Mouse (Mus musculus) embryonic facial prominence, embryonic 14.5 days (tissue): ENCODE data around the gene Vamp2. TPM values are rescaled to one million over a fixed set of nuclear protein-coding genes. Genes with fewer than 3 reads are reported as not detected.
A peak's percentile ranks its signal among the peaks of the same experiment; 100 is the strongest.

Experiments
- ATAC-seq: fragments of 200-750 bp; cut with Nextera tagmentation; 2 replicates; pipeline ENCODE4 v1.8.0; 2017; ENCODE audit warnings: low read depth, moderate number of reproducible peaks, moderate TSS enrichment
- DNase-seq: peaks from one replicate; pipeline ENCODE4 v3.0.0-alpha.2; 2015; ENCODE audit warnings: low spot score
- H3K27ac ChIP-seq: fragments of 300-500 bp; sonication (generic); replicated peaks from 2 replicates; pipeline ENCODE4 v1.5.1; 2014; ENCODE audit warnings: low read depth, mild to moderate bottlenecking, low read length, moderate library complexity
- H3K27me3 ChIP-seq: fragments of 300-500 bp; sonication (generic); replicated peaks from 2 replicates; pipeline ENCODE4 v1.6.1; 2014; ENCODE audit warnings: low read length; ENCODE audit not compliant: control insufficient read depth, insufficient read depth
- H3K36me3 ChIP-seq: fragments of 300-500 bp; sonication (generic); 2 replicates; pipeline ENCODE4 v1.6.1; 2014; ENCODE audit warnings: low read length, mixed read lengths; ENCODE audit not compliant: control insufficient read depth, insufficient read depth
- H3K4me1 ChIP-seq: fragments of 300-500 bp; sonication (generic); 2 replicates; pipeline ENCODE4 v1.6.1; 2014; ENCODE audit warnings: antibody characterized with exemption, low read length; ENCODE audit not compliant: control insufficient read depth, insufficient read depth
- H3K4me2 ChIP-seq: fragments of 300-500 bp; sonication (generic); 2 replicates; pipeline ENCODE4 v1.6.1; 2014; ENCODE audit warnings: low read depth, mild to moderate bottlenecking, low read length, moderate library complexity, mixed read lengths
- H3K4me3 ChIP-seq: fragments of 300-500 bp; sonication (generic); 2 replicates; pipeline ENCODE4 v1.5.1; 2014; ENCODE audit warnings: low read depth, mild to moderate bottlenecking, low read length
- H3K9ac ChIP-seq: fragments of 300-500 bp; sonication (generic); 2 replicates; pipeline ENCODE4 v1.6.1; 2014; ENCODE audit warnings: low read depth, mild to moderate bottlenecking, low read length, moderate library complexity, mixed read lengths
- H3K9me3 ChIP-seq: fragments of 300-500 bp; sonication (generic); 2 replicates; pipeline ENCODE4 v1.6.1; 2016; ENCODE audit warnings: low read length; ENCODE audit not compliant: control insufficient read depth
- WGBS: fragments of 180-500 bp; shearing (Covaris S2); extraction: QIAGEN DNeasy Blood & Tissue Kit; methylation state at CpG from one replicate; pipeline ENCODE4 v1.1.7; 2014; 5-methylcytosine and 5-hydroxymethylcytosine counted together
- polyA plus RNA-seq: library from polyadenylated mRNA; unstranded; fragments of >200 nt; fragmentation: Nextera tagmentation; extraction: Ambion mirVana; gene quantifications from 2 replicates; pipeline ENCODE4 v1.2.1, GENCODE M21; 2014

The Vamp2 gene
- polyA plus RNA-seq, 1 experiment from 2014 or later: 97.0 TPM

GRCm38 (mm10) chr11:69109032-69109900 is 21.0 kb downstream of the Vamp2 start:
- peaks cover 55% of the 10 kb centered on the region for H3K36me3 ChIP-seq
- H3K27me3 ChIP-seq: no peaks in the 10 kb centered on the region
- DNase-seq (no peak), ATAC-seq (no peak)
- H3K4me3 ChIP-seq: no peak overlapping the region
- H3K27ac ChIP-seq: 0 out of 2 replicates have a peak overlapping the region, but pooled peaks have one; percentile 35
- H3K9ac ChIP-seq: no peak overlapping the region
- peaks cover 10% of the 10 kb centered on the region; the same call in 1 of the 2 replicates for H3K4me1 ChIP-seq
- no peak overlapping the region for H3K4me2 ChIP-seq
- no peaks in the 10 kb centered on the region for H3K9me3 ChIP-seq
- WGBS: 76% methylated on average over 12 of the region's 13 CpGs

GRCm38 (mm10) chr11:69110319-69111046 is 22.2 kb downstream of the Vamp2 start:
- Histone ChIP-seq H3K4me1 (peaks cover 10% of the 10 kb centered on the region; the same call in 1 of the 2 replicates), H3K9ac (peak overlapping the region; percentile 61), H3K9me3 (no peaks in the 10 kb centered on the region), H3K27ac (peak overlapping the region; percentile 35; the same call in 1 of the 2 replicates), H3K4me3 (peak overlapping the region; percentile 47), H3K27me3 (no peaks in the 10 kb centered on the region), H3K36me3 (peaks cover 43% of the 10 kb centered on the region), H3K4me2 (peak overlapping the region; percentile 54)
- ATAC-seq (peak; percentile 84), DNase-seq (peak; percentile 92)
- WGBS: 2% methylated on average over 30 of the region's 30 CpGs

GRCm38 (mm10) chr11:69111051-69111810 is 22.9 kb downstream of the Vamp2 start:
- H3K27ac ChIP-seq: peak overlapping the region; percentile 12; the same call in 1 of the 2 replicates
- 3% methylated on average over 21 of the region's 21 CpGs for WGBS
- peak overlapping the region; percentile 61 for H3K9ac ChIP-seq
- peaks cover 10% of the 10 kb centered on the region; the same call in 1 of the 2 replicates for H3K4me1 ChIP-seq
- H3K4me3 ChIP-seq: peak overlapping the region; percentile 47
- no peaks in the 10 kb centered on the region for H3K27me3 ChIP-seq
- DNase-seq (no peak), ATAC-seq (0 out of 2 replicates have a peak, but pooled peaks have one; percentile 10)
- H3K9me3 ChIP-seq: no peaks in the 10 kb centered on the region
- H3K4me2 ChIP-seq: peak overlapping the region; percentile 54
- peaks cover 35% of the 10 kb centered on the region for H3K36me3 ChIP-seq

- peaks cover 10% of the 10 kb centered on the region; the same call in 1 of the 2 replicates for H3K4me1 ChIP-seq
- 57% methylated on average over 4 of the region's 4 CpGs for WGBS
- H3K9ac ChIP-seq: no peak overlapping the region
- H3K36me3 ChIP-seq: peaks cover 29% of the 10 kb centered on the region
- no peaks in the 10 kb centered on the region for H3K27me3 ChIP-seq
- no peaks in the 10 kb centered on the region for H3K9me3 ChIP-seq
- DNase-seq (no peak), ATAC-seq (no peak)
- no peak overlapping the region for H3K27ac ChIP-seq
- no peak overlapping the region; the same call in 1 of the 2 replicates for H3K4me3 ChIP-seq
- H3K4me2 ChIP-seq: peak overlapping the region; percentile 54
These were observed 23.6 kb downstream of the Vamp2 start for GRCm38 (mm10) chr11:69111865-69112264.

GRCm38 (mm10) chr11:69114018-69114417 is 25.7 kb downstream of the Vamp2 start:
- Histone ChIP-seq H3K4me1 (peaks cover 12% of the 10 kb centered on the region), H3K9me3 (no peaks in the 10 kb centered on the region), H3K4me2 (no peak overlapping the region), H3K27ac (no peak overlapping the region), H3K4me3 (no peak overlapping the region), H3K9ac (no peak overlapping the region), H3K36me3 (peaks cover 7% of the 10 kb centered on the region), H3K27me3 (no peaks in the 10 kb centered on the region)
- 70% methylated on average over 3 of the region's 3 CpGs for WGBS
- DNase-seq (no peak), ATAC-seq (no peak)

GRCm38 (mm10) chr11:69114621-69115020 is 26.3 kb downstream of the Vamp2 start:
- Histone ChIP-seq H3K9me3 (no peaks in the 10 kb centered on the region), H3K4me3 (no peak overlapping the region), H3K36me3 (peaks cover 1% of the 10 kb centered on the region), H3K27ac (no peak overlapping the region), H3K4me2 (no peak overlapping the region), H3K4me1 (peaks cover 18% of the 10 kb centered on the region), H3K9ac (no peak overlapping the region), H3K27me3 (no peaks in the 10 kb centered on the region)
- DNase-seq (no peak), ATAC-seq (no peak)
- 80% methylated on average over 3 of the region's 3 CpGs for WGBS

GRCm38 (mm10) chr11:69116843-69117242 is 28.6 kb downstream of the Vamp2 start:
- Histone ChIP-seq H3K9ac (no peak overlapping the region), H3K4me2 (peak overlapping the region; percentile 99), H3K36me3 (no peaks in the 10 kb centered on the region), H3K4me3 (no peak overlapping the region), H3K4me1 (peaks cover 28% of the 10 kb centered on the region), H3K9me3 (no peaks in the 10 kb centered on the region), H3K27me3 (no peaks in the 10 kb centered on the region), H3K27ac (no peak overlapping the region)
- no peak for DNase-seq
- ATAC-seq: no peak
- whole genome bisulfite sequencing: 57% methylated on average over 5 of the region's 5 CpGs
